Mouse (Mus musculus): ENCODE measurements around the gene Ncor1. TPM values are rescaled to one million over a fixed set of nuclear protein-coding genes. Genes with fewer than 3 reads are reported as not detected.

Gene Ncor1
- polyA plus RNA-seq, 1 experiment = 73.7 TPM

DNA sequence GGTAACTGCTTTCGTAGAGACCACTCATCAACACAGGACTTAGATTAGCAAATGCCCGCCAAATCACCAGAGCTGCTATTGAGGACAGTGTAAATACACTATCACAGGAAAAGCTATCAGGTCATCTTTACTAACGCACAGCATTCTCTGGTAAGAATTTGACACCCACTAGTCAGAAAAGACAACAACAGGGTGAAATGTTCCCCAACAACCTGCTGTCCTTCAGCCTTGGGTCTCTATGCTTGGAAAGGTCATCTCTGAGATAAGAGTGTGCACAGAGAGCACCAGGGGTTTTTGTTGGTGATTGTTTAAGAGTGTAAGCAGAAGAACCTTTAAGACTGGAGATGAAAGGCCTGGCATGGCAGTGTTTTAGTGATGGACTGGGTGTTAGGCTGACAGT is 134.7 kb downstream of the Ncor1 start:
- no peaks in the 10 kb centered on the region for H3K4me1 ChIP-seq (ENCODE audit: control insufficient read depth, insufficient read depth, low read length)
- no peak overlapping the region for H3K4me3 ChIP-seq (ENCODE audit: control insufficient read depth, low read depth, low read length)
- no peaks in the 10 kb centered on the region for H3K27me3 ChIP-seq (ENCODE audit: control insufficient read depth, insufficient read depth, low read length)
- no peaks in the 10 kb centered on the region; the same call in none of the 2 replicates for H3K36me3 ChIP-seq (ENCODE audit: control insufficient read depth, insufficient read depth, low read length)
- H3K27ac ChIP-seq (ENCODE audit: control insufficient read depth, insufficient read depth, low read depth, low read length) = no peak overlapping the region
- TF ChIP-seq CTCF (IDR thresholded peaks at IDR 0.05; ENCODE audit: control insufficient read depth, insufficient read depth, insufficient replicate concordance, low read depth, low read length) (no peak), POLR2A (IDR thresholded peaks at IDR 0.05; ENCODE audit: control insufficient read depth, low read depth, low read length) (no peak)

DNA sequence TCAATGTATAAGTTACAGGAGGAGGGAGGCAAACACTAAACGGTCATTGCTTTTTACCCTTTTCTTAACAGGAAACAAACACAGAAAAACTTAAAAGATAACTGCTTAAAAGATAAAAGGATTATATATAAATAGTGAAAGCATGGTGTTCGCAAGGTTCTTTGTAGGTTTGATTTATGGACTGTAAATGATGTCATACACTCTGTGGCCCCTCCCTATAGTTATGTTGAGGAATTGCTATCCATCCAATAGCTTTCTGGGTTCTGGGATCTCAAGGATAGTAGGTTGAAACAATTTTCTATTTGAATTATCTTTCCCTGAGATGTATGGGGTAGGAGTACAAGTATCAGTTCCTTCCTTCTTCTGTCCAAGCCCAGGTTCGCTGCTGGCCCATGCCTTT is 138.2 kb downstream of the Ncor1 start:
- H3K36me3 ChIP-seq (ENCODE audit: control insufficient read depth, insufficient read depth, low read length) = no peaks in the 10 kb centered on the region; the same call in none of the 2 replicates
- no peaks in the 10 kb centered on the region for H3K27me3 ChIP-seq (ENCODE audit: control insufficient read depth, insufficient read depth, low read length)
- TF ChIP-seq CTCF (IDR thresholded peaks at IDR 0.05; ENCODE audit: control insufficient read depth, insufficient read depth, insufficient replicate concordance, low read depth, low read length) (no peak), POLR2A (IDR thresholded peaks at IDR 0.05; ENCODE audit: control insufficient read depth, low read depth, low read length) (no peak)

DNA sequence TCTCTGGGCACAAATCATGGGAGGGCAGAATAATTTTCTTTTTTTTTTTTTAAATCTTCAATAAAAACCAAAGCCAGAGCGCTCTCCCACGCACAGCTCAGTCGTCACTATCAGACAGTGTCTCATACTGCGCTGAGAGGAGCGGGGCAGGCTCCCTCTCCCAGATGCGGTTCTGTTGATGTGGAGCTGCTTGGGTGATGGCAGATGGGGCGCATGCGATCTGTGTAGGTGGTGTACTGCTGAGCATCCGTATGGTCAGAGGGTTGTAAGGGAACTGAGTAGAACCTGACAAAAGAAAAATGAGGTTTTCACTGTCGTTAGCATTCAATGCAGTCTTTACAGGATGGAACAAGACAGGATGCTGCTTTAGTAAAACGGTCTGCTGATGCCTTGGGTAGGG is 140.6 kb downstream of the Ncor1 start:
- Histone ChIP-seq H3K4me3 (ENCODE audit: control insufficient read depth, low read depth, low read length) (no peak overlapping the region), H3K36me3 (ENCODE audit: control insufficient read depth, insufficient read depth, low read length) (no peaks in the 10 kb centered on the region; the same call in none of the 2 replicates), H3K27ac (ENCODE audit: control insufficient read depth, insufficient read depth, low read depth, low read length) (no peak overlapping the region), H3K4me1 (ENCODE audit: control insufficient read depth, insufficient read depth, low read length) (no peaks in the 10 kb centered on the region), H3K27me3 (ENCODE audit: control insufficient read depth, insufficient read depth, low read length) (no peaks in the 10 kb centered on the region)
- TF ChIP-seq POLR2A (IDR thresholded peaks at IDR 0.05; ENCODE audit: control insufficient read depth, low read depth, low read length) (no peak), CTCF (IDR thresholded peaks at IDR 0.05; ENCODE audit: control insufficient read depth, insufficient read depth, insufficient replicate concordance, low read depth, low read length) (no peak)

More for the DNA sequence above, 138.2 kb downstream of the Ncor1 start:
- no peaks in the 10 kb centered on the region for H3K4me1 ChIP-seq (ENCODE audit: control insufficient read depth, insufficient read depth, low read length)
- no peak overlapping the region for H3K27ac ChIP-seq (ENCODE audit: control insufficient read depth, insufficient read depth, low read depth, low read length)
- H3K4me3 ChIP-seq (ENCODE audit: control insufficient read depth, low read depth, low read length) = no peak overlapping the region

GRCm38 (mm10) chr11:62314984-62315383 is 143.4 kb downstream of the Ncor1 start:
- Histone ChIP-seq H3K4me3 (ENCODE audit: control insufficient read depth, low read depth, low read length) (no peak overlapping the region), H3K36me3 (ENCODE audit: control insufficient read depth, insufficient read depth, low read length) (no peaks in the 10 kb centered on the region), H3K27me3 (ENCODE audit: control insufficient read depth, insufficient read depth, low read length) (no peaks in the 10 kb centered on the region), H3K27ac (ENCODE audit: control insufficient read depth, insufficient read depth, low read depth, low read length) (no peak overlapping the region), H3K4me1 (ENCODE audit: control insufficient read depth, insufficient read depth, low read length) (no peaks in the 10 kb centered on the region)
- TF ChIP-seq CTCF (IDR thresholded peaks at IDR 0.05; ENCODE audit: control insufficient read depth, insufficient read depth, insufficient replicate concordance, low read depth, low read length) (no peak), POLR2A (IDR thresholded peaks at IDR 0.05; ENCODE audit: control insufficient read depth, low read depth, low read length) (no peak)

GRCm38 (mm10) chr11:62309296-62309695 is 149.0 kb downstream of the Ncor1 start:
- H3K27me3 ChIP-seq (ENCODE audit: control insufficient read depth, insufficient read depth, low read length) = no peaks in the 10 kb centered on the region

GRCm38 (mm10) chr11:62305866-62306265 is 152.5 kb downstream of the Ncor1 start:
- Histone ChIP-seq H3K4me3 (ENCODE audit: control insufficient read depth, low read depth, low read length) (no peak overlapping the region), H3K36me3 (ENCODE audit: control insufficient read depth, insufficient read depth, low read length) (no peaks in the 10 kb centered on the region; the same call in none of the 2 replicates), H3K27ac (ENCODE audit: control insufficient read depth, insufficient read depth, low read depth, low read length) (no peak overlapping the region), H3K4me1 (ENCODE audit: control insufficient read depth, insufficient read depth, low read length) (no peaks in the 10 kb centered on the region), H3K27me3 (ENCODE audit: control insufficient read depth, insufficient read depth, low read length) (no peaks in the 10 kb centered on the region)
- TF ChIP-seq POLR2A (IDR thresholded peaks at IDR 0.05; ENCODE audit: control insufficient read depth, low read depth, low read length) (no peak), CTCF (IDR thresholded peaks at IDR 0.05; ENCODE audit: control insufficient read depth, insufficient read depth, insufficient replicate concordance, low read depth, low read length) (no peak)

More at GRCm38 (mm10) chr11:62309296-62309695, 149.0 kb downstream of the Ncor1 start:
- no peak overlapping the region for H3K27ac ChIP-seq (ENCODE audit: control insufficient read depth, insufficient read depth, low read depth, low read length)
- no peak for TF ChIP-seq POLR2A (IDR thresholded peaks at IDR 0.05; ENCODE audit: control insufficient read depth, low read depth, low read length)
- TF ChIP-seq CTCF (IDR thresholded peaks at IDR 0.05; ENCODE audit: control insufficient read depth, insufficient read depth, insufficient replicate concordance, low read depth, low read length) = no peak
- H3K36me3 ChIP-seq (ENCODE audit: control insufficient read depth, insufficient read depth, low read length) = no peaks in the 10 kb centered on the region; the same call in none of the 2 replicates
- no peaks in the 10 kb centered on the region for H3K4me1 ChIP-seq (ENCODE audit: control insufficient read depth, insufficient read depth, low read length)
- H3K4me3 ChIP-seq (ENCODE audit: control insufficient read depth, low read depth, low read length) = no peak overlapping the region

- TF ChIP-seq CTCF (IDR thresholded peaks at IDR 0.05; ENCODE audit: control insufficient read depth, insufficient read depth, insufficient replicate concordance, low read depth, low read length) (no peak), POLR2A (IDR thresholded peaks at IDR 0.05; ENCODE audit: control insufficient read depth, low read depth, low read length) (no peak)
- Histone ChIP-seq H3K27me3 (ENCODE audit: control insufficient read depth, insufficient read depth, low read length) (no peaks in the 10 kb centered on the region), H3K36me3 (ENCODE audit: control insufficient read depth, insufficient read depth, low read length) (no peaks in the 10 kb centered on the region; the same call in 1 of the 2 replicates), H3K27ac (ENCODE audit: control insufficient read depth, insufficient read depth, low read depth, low read length) (no peak overlapping the region), H3K4me3 (ENCODE audit: control insufficient read depth, low read depth, low read length) (no peak overlapping the region), H3K4me1 (ENCODE audit: control insufficient read depth, insufficient read depth, low read length) (no peaks in the 10 kb centered on the region)
Measured at GRCm38 (mm10) chr11:62298883-62299282, 159.5 kb downstream of the Ncor1 start.

DNA sequence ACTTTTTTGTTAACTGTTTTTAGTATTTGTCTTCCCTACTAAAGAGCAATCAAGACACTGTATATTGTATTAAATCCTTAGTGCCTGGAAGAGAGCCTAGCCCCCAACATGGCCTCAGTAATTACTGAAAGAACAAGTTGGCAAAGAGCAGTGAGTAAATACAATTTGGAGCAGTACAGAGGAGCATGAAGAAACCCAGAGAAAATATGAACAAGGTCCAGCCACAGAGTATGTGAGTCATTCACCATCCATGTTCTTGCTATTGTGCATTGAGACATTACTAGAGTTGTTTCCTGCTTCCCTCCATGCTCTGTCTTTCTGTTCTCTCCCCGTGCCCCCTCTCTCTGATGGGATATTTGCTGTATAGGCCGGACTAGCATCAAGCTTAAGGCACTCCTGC is 164.2 kb downstream of the Ncor1 start:
- H3K27ac ChIP-seq (ENCODE audit: control insufficient read depth, insufficient read depth, low read depth, low read length) = no peak overlapping the region
- no peak for TF ChIP-seq POLR2A (IDR thresholded peaks at IDR 0.05; ENCODE audit: control insufficient read depth, low read depth, low read length)
- no peak for TF ChIP-seq CTCF (IDR thresholded peaks at IDR 0.05; ENCODE audit: control insufficient read depth, insufficient read depth, insufficient replicate concordance, low read depth, low read length)

More for the DNA sequence above, 164.2 kb downstream of the Ncor1 start:
- Histone ChIP-seq H3K27me3 (ENCODE audit: control insufficient read depth, insufficient read depth, low read length) (no peaks in the 10 kb centered on the region), H3K4me3 (ENCODE audit: control insufficient read depth, low read depth, low read length) (no peak overlapping the region), H3K4me1 (ENCODE audit: control insufficient read depth, insufficient read depth, low read length) (no peaks in the 10 kb centered on the region), H3K36me3 (ENCODE audit: control insufficient read depth, insufficient read depth, low read length) (peaks cover 2% of the 10 kb centered on the region)

All from testis, adult 2 months (tissue).